Mouse (Mus musculus) E14TG2a.4 (cell line): ENCODE results near the gene Cd300e.
A peak's percentile ranks its signal among the peaks of the same experiment; 100 is the strongest.

ENCODE experiments used
- CTCF ChIP-seq: conservative IDR thresholded peaks from 2 replicates; pipeline ENCODE4 v1.5.1; 2014; ENCODE audit warnings: low read length
- NANOG ChIP-seq: IDR thresholded peaks from 2 replicates; pipeline ENCODE4 v1.6.1; 2014; ENCODE audit warnings: borderline replicate concordance, low read length, mixed read lengths
- POU5F1 ChIP-seq: IDR thresholded peaks from 2 replicates; pipeline ENCODE4 v1.6.1; 2014; ENCODE audit warnings: low read length, borderline replicate concordance

DNA sequence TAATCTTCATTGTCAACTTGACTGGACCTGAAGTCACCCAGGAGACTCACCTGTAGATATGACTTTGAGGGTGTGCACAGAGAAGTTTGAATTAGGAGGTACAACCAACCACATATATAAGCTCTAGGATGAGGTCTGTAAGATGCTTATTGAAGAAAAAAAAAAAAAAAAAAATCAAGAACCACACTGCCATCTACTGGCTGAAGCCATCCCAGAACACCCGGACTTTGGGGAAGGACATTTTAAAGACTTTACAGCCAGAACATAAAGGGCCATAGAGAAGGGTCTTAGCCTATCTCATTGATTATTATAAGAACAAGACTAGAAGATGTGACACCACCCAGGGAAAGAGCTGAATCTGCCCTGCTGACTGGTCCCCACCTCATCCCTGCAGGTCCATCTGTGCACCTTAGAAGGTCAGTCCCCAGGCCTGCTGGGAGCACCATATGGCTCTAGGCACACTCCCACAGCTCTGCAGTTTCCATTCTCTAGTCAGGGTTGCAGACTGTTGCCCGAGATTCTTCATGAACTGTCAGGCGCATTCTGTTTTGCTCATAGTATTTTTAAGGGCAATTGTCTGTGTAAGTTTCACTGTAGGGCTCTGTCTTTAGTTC, 12.6 kb downstream of the Cd300e start:
- peak; percentile 58 for TF ChIP-seq CTCF
- TF ChIP-seq POU5F1: no peak
- no peak for TF ChIP-seq NANOG
